Comparison of ENCODE assay signal across 9 mouse cellular contexts in the genomic region with DNA sequence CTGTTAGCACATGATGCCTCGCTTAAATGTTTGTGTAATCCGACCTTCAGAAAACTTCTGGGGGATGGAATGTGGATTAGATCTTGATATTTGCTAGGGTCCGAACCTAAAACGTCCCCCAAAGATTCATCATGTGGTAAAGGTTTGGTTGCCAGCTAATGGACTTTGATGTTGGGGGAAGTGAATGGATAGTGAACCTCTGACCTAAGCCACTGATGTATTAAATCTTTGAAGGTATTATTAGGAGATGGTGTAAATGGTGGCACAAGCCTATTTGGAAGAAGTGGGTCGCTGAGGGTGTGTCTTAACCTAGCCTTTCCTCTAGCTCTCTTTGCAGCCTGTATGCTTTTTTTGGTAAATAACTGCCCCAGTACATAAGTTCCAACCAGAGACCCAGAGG. TPM values are rescaled to one million over a fixed set of nuclear protein-coding genes. Genes with fewer than 3 reads are reported as not detected.
DNase-seq lines count a peak whose midpoint lies in the region; ATAC-seq and TF ChIP-seq lines count a peak whose summit lies in the region.
"Had no signal": no experiment of that assay in that cellular context is flagged by ENCODE, and none has a peak within 500 bp of the region (broad histone marks: within the 10 kb centered on the region; RNA-seq: fewer than 3 reads in every experiment).

No protein-coding gene starts in this region.

- no peaks in the 10 kb centered on the region for H3K27me3 ChIP-seq in liver, adult 2 months (ENCODE audit: control insufficient read depth, insufficient read depth, low read length)
- H3K27me3 ChIP-seq in forebrain, embryonic 10.5 days (ENCODE audit: poor library complexity, severe bottlenecking): peaks cover 13% of the 10 kb centered on the region
- no peaks in the 10 kb centered on the region for H3K27me3 ChIP-seq in kidney, embryonic 16.5 days (ENCODE audit: insufficient read depth, low read length)
- H3K27me3 ChIP-seq in myocyte (ENCODE audit: control insufficient read depth, insufficient read depth, insufficient read length): no peaks in the 10 kb centered on the region

- H3K79me2 ChIP-seq in liver, adult 2 months (ENCODE audit: control insufficient read depth, insufficient read depth, low read length): peaks cover 15% of the 10 kb centered on the region; the same call in 1 of the 2 replicates
- H3K79me2 ChIP-seq in myocyte (ENCODE audit: control insufficient read depth, insufficient read depth): peaks cover 22% of the 10 kb centered on the region

- no peak overlapping the region for H3K27ac ChIP-seq in liver, adult 2 months (replicated peaks; ENCODE audit: insufficient read depth, low read depth, low read length)
- no peak overlapping the region for H3K27ac ChIP-seq in forebrain, embryonic 10.5 days
- no peak overlapping the region for H3K27ac ChIP-seq in kidney, embryonic 16.5 days (ENCODE audit: low read length)

- no peaks in the 10 kb centered on the region for H3K9me3 ChIP-seq in forebrain, embryonic 10.5 days
- H3K9me3 ChIP-seq in kidney, embryonic 16.5 days (ENCODE audit: low read length): no peaks in the 10 kb centered on the region

- no peak for ATAC-seq in kidney, embryonic 16.5 days (ENCODE audit: low FRiP score, low TSS enrichment)

- WGBS in liver, adult 2 months: 15% methylated on average over 5 of the region's 5 CpGs
- 37% methylated on average over 5 of the region's 5 CpGs for WGBS in forebrain, embryonic 10.5 days
- 16% methylated on average over 5 of the region's 5 CpGs for WGBS in kidney, embryonic 16.5 days

- H3ac ChIP-seq in myocyte (ENCODE audit: control insufficient read depth, insufficient read length): no peak overlapping the region

- peak overlapping the region; percentile 93 for H3K4me2 ChIP-seq in kidney, embryonic 16.5 days (replicated peaks; ENCODE audit: low read depth, low read length)
- peak overlapping the region; percentile 96 for H3K4me2 ChIP-seq in myocyte (ENCODE audit: low read depth)

- H3K36me3 ChIP-seq in liver, adult 2 months (ENCODE audit: control insufficient read depth, insufficient read depth, low read length): no peaks in the 10 kb centered on the region
- H3K36me3 ChIP-seq in forebrain, embryonic 10.5 days (replicated peaks): no peaks in the 10 kb centered on the region
- H3K36me3 ChIP-seq in kidney, embryonic 16.5 days (ENCODE audit: insufficient read depth, low read length): no peaks in the 10 kb centered on the region
- H3K36me3 ChIP-seq in myocyte (ENCODE audit: control insufficient read depth, insufficient read depth): no peaks in the 10 kb centered on the region

- no peak for TF ChIP-seq CTCF in liver, adult 2 months (IDR thresholded peaks at IDR 0.05; ENCODE audit: low read depth, low read length)

- H3K4me3 ChIP-seq in liver, adult 2 months (ENCODE audit: insufficient read depth, low read depth, low read length): peak overlapping the region; percentile 79; the same call in 1 of the 2 replicates
- peak overlapping the region; percentile 100 for H3K4me3 ChIP-seq in forebrain, embryonic 10.5 days
- H3K4me3 ChIP-seq in kidney, embryonic 16.5 days (ENCODE audit: low read length): peak overlapping the region; percentile 99
- peak overlapping the region; percentile 60 for H3K4me3 ChIP-seq in myocyte

- H3K9ac ChIP-seq in liver, adult 2 months (ENCODE audit: low read depth, low read length): no peak overlapping the region
- peak overlapping the region; percentile 96 for H3K9ac ChIP-seq in kidney, embryonic 16.5 days (replicated peaks; ENCODE audit: low read length)

- TF ChIP-seq POLR2A in liver, adult 2 months (IDR thresholded peaks at IDR 0.05; ENCODE audit: extremely low read depth, insufficient read depth, low read length): no peak
- TF ChIP-seq POLR2A in myocyte (IDR thresholded peaks at IDR 0.05; ENCODE audit: insufficient read length, low read depth): no peak

- H3K4me1 ChIP-seq in liver, adult 2 months (ENCODE audit: control insufficient read depth, insufficient read depth, low read length): peaks cover 11% of the 10 kb centered on the region
- peaks cover 19% of the 10 kb centered on the region for H3K4me1 ChIP-seq in forebrain, embryonic 10.5 days
- H3K4me1 ChIP-seq in kidney, embryonic 16.5 days (ENCODE audit: insufficient read depth, low read length): peaks cover 15% of the 10 kb centered on the region

- no peak for DNase-seq in liver, adult 2 months (ENCODE audit: extremely low read depth, low read depth, low spot score)
- no peak for DNase-seq in liver
- DNase-seq in forebrain, embryonic 10.5 days (ENCODE audit: extremely low spot score, low spot score): no peak
- DNase-seq in left cerebral cortex, adult 18-20 months (ENCODE audit: low spot score in 2 of 2): no peak
- DNase-seq in cerebellum, adult 18-20 months: no peak
- no peak for DNase-seq in cerebellum, postnatal 4 days (ENCODE audit: low spot score in 2 of 2)

TF ChIP-seq in myocyte, 11 proteins besides CTCF, POLR2A, EP300 and RAD21:
- no peak for TF ChIP-seq MAX (IDR thresholded peaks at IDR 0.05; ENCODE audit: low read depth)
- TF ChIP-seq SRF (IDR thresholded peaks at IDR 0.05; ENCODE audit: control insufficient read depth, insufficient read length, low read depth): no peak
- no peak for TF ChIP-seq REST (IDR thresholded peaks at IDR 0.05; ENCODE audit: insufficient read depth, insufficient read length)
- TF ChIP-seq CEBPB (IDR thresholded peaks at IDR 0.05; ENCODE audit: insufficient read depth, poor library complexity, severe bottlenecking): no peak
- no peak for TF ChIP-seq POLR2AphosphoS2 (IDR thresholded peaks at IDR 0.05; ENCODE audit: insufficient read length, low read depth)
- TF ChIP-seq USF1 (IDR thresholded peaks at IDR 0.05; ENCODE audit: low read depth): no peak
- no peak for TF ChIP-seq MYOG (IDR thresholded peaks at IDR 0.05; ENCODE audit: control insufficient read depth in 1 of 3, insufficient read depth in 1 of 3, insufficient read length in 2 of 3, low read depth in 2 of 3)
- no peak for TF ChIP-seq TCF12 (IDR thresholded peaks at IDR 0.05; ENCODE audit: insufficient read depth, poor library complexity, severe bottlenecking)
- no peak for TF ChIP-seq E2F4 (IDR thresholded peaks at IDR 0.05; ENCODE audit: insufficient read depth)
- no peak for TF ChIP-seq MYOD1 (IDR thresholded peaks at IDR 0.05; ENCODE audit: control insufficient read depth in 1 of 3, insufficient read length in 2 of 3, low read depth in 2 of 3)
- TF ChIP-seq TCF3 (IDR thresholded peaks at IDR 0.05; ENCODE audit: insufficient read length, low read depth): no peak
TF ChIP-seq in myocyte: peak in this region for 0.

RNA-seq across cellular contexts. Expression of gene Slc35a3, which starts 0.4 kb away (rescaled TPM):
- 36.4 and 42.3 TPM in 2 replicates for total RNA-seq in liver, adult 2 months (2014; rRNA removed)
- 7.3 and 8.0 TPM in 2 replicates for polyA plus RNA-seq in liver, adult 2 months (2012; rRNA removed)
- polyA plus RNA-seq in forebrain, embryonic 10.5 days (2016; fragmentation: Nextera tagmentation; extraction: Ambion mirVana): 8.3 and 9.8 TPM in 2 replicates
- polyA plus RNA-seq in kidney, embryonic 16.5 days (2015; fragmentation: Nextera tagmentation; extraction: Ambion mirVana): 18.2 and 18.4 TPM in 2 replicates
- polyA plus RNA-seq in myocyte (2012; fragmentation: generic; extraction: Trizol): 3.6 TPM
- total RNA-seq in left cerebral cortex, adult 18-20 months (2021): 10 to 100 TPM; 15.4 to 16.2 TPM

RNA-seq across cellular contexts. Expression of gene Gm43191, which starts 32.0 kb away (rescaled TPM):
- not detected in 2 replicates for total RNA-seq in liver, adult 2 months (2014; rRNA removed)
- not detected in 2 replicates for polyA plus RNA-seq in liver, adult 2 months (2012; rRNA removed)
- polyA plus RNA-seq in forebrain, embryonic 10.5 days (2016; fragmentation: Nextera tagmentation; extraction: Ambion mirVana): 0.84 TPM in 1 of 2 replicates, not detected in the other
- polyA plus RNA-seq in kidney, embryonic 16.5 days (2015; fragmentation: Nextera tagmentation; extraction: Ambion mirVana): 0.37 TPM in 1 of 2 replicates, not detected in the other
- polyA plus RNA-seq in myocyte (2012; fragmentation: generic; extraction: Trizol): not detected
- 1 to 10 TPM; 2.1 to 3.4 TPM for total RNA-seq in left cerebral cortex, adult 18-20 months (2021)
- total RNA-seq: hematopoietic stem cell, adult 5-6 weeks had no signal

RNA-seq across cellular contexts. Expression of gene Mfsd14a, which starts 50.6 kb away (rescaled TPM):
- total RNA-seq in liver, adult 2 months (2014; rRNA removed): 34.4 and 35.6 TPM in 2 replicates
- 14.3 and 14.5 TPM in 2 replicates for polyA plus RNA-seq in liver, adult 2 months (2012; rRNA removed)
- polyA plus RNA-seq in forebrain, embryonic 10.5 days (2016; fragmentation: Nextera tagmentation; extraction: Ambion mirVana): 82.2 and 84.4 TPM in 2 replicates
- 104 TPM in 2 replicates for polyA plus RNA-seq in kidney, embryonic 16.5 days (2015; fragmentation: Nextera tagmentation; extraction: Ambion mirVana)
- polyA plus RNA-seq in myocyte (2012; fragmentation: generic; extraction: Trizol): 11.5 TPM
- 10 to 100 TPM; 52.7 to 57.1 TPM for total RNA-seq in left cerebral cortex, adult 18-20 months (2021)
